Mouse (Mus musculus) embryo, embryonic 10 days (tissue): Measurements from ENCODE around the gene Zfp534.
"Not testable (repeated sequence)": the region's sequence is repeated elsewhere in the genome, so short reads cannot be mapped to it uniquely, and the experiment has no call there.

Experiments
- DNase-seq: peaks from one replicate; pipeline ENCODE4 v3.0.0-alpha.2; 2015; ENCODE audit warnings: low spot score

Zfp534 gene

DNA sequence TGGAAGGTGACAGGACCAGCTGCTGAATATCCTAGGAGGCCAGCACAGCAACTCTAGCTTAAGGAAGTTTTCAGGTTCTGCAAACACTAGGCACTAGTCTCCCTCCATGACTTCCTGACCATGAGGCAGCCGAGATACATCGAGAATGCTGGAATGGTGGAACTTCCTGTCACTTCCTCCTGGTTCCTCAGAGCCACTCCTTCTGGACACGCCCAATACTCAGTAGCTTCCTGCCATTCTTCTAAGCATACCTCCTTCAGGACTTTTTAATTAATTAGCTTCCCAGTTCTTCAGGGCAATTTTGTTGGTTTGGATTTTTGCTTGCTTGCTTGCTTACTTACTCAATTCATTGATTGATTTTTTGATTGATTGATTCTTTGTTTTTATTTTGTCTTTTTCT, at the start of gene Zfp534:
TSS of gene Zfp534 (minus strand) at position 101 of the 400 bp plus-strand sequence.
- not testable (repeated sequence) for DNase-seq

DNA sequence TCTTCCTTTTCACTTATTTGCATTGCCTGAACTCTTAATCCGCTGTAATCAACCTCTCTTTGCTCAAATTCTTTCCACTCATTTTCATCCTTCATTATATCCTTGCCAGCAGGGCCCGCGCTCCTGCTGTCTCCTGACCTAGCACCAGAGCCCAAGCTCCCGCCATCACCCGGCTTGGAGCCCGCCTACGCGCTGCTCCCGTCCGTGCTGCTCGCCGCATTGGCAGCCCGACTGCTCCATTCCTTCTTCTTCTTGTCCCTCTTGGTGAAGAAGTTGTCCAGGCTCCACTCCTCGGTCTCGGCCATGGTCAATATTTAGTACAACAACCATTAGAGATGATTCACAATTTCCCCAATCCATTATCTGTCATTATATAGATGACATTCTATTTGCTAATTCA, 43.9 kb upstream of the Zfp534 start:
- not testable (repeated sequence) for DNase-seq

DNA sequence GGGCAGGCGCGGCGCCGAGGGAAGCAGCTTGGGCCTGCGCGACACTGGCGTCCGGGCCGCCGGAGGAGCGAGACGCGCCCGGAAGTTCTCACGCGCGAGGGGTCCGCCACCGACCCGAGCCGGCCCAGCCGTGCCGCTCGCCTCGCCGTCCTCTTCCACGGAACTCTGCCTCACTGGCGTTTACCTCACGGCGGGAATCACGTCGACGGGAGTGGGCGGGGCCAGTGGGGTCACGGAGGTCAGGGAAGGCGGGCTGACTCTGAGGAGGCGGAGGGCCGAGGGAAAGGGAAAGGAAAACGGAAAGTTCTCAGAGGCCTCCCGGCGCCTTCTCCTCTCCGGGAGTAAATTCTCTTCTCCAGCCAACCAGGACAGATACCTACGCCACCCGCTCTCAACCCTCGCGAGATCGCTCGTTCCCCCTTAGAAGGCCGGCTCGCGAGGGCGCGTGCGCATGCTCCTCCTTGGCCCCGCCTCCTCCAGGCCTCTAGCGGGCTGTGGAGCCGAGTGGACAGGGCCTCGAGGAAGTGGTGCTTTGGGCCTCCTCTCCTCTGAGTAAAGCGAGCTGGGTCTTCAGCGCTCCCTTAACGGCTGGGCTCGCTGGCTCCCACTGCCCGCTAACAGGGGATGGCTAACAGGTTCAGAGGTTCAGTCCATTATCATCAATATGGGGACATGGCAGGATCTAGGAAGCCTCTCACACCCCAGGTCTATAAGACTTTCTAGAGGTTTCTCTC, 36.5 kb upstream of the Zfp534 start:
- peak; percentile 17 for DNase-seq

DNA sequence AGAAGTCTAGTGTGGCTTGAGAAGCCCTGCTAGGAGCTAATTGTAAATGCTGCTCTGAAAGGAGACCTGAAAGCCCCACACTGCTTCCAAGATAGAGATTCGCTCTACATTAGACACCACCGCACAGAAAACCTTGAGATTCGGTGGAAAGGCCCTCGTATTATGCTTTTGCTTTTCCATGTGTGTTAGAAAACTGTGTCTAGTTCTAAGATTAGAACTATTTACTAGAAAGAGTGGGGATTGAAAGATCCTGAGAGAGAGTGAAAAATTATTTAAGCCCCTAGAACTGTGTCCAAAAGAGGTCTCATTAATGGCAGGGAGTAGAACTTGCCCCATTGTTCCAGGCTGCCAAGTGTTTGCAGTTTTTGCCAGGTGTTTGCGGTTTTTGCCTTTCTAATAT, 47.1 kb downstream of the Zfp534 start:
- not testable (repeated sequence) for DNase-seq

DNA sequence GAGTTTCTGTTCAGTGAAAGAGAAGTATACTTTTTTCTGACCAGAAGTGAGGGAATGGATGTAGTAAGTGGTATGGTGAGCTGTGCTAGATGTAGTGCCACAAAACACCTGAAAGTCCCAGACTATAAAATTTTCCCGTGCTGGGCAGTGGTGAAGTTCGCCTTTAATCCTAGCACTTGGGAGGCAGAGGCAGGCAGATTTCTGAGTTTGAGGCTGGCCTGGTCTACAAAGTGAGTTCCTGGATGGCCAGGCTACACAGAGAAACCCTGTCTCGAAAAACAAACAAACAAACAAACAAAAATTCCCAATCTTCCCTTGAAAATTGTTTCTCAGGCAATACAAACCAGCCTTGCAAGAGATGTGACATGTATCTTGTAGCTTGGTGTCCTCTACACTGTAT, 54.9 kb downstream of the Zfp534 start:
- not testable (repeated sequence) for DNase-seq

DNA sequence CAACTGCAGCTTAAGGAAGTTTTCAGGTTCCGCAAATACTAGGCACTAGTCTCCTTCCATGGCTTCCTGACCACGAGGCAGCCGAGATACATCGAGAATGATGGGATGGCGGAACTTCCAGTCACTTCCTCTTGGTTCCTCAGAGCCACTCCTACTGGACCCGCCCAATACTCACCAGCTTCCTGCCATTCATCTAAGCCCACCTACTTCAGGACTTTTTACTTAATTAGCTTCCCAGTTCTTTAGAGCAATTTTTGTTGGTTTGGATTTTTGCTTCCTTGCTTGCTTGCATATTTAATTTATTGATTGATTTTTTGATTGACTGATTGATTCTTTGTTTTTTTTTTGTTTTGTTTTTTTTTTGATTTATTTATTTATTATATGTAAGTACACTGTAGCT, 59.9 kb downstream of the Zfp534 start, which contains the start of gene Zfp979:
TSS of gene Zfp979 (minus strand) at position 101 of the 400 bp plus-strand sequence.
- not testable (repeated sequence) for DNase-seq

DNA sequence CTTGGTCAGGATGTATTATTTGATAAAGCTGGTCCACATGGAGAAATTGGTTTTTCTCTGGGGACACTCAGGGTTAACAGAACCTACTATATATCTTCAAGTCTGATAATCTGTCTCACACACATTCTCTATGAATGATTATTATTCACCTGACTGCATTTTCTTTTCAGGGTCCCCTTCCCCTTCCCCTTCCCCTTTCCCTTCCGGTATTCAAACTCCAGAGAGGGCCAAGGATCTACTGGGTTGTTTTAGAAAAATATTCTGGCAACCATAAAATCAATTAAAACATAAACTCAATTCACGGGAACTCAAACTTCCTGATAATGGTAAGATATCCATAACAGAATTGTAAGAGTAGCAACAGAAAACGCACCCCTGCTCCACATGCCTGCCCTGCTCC, 60.4 kb downstream of the Zfp534 start:
- DNase-seq = not testable (repeated sequence)

DNA sequence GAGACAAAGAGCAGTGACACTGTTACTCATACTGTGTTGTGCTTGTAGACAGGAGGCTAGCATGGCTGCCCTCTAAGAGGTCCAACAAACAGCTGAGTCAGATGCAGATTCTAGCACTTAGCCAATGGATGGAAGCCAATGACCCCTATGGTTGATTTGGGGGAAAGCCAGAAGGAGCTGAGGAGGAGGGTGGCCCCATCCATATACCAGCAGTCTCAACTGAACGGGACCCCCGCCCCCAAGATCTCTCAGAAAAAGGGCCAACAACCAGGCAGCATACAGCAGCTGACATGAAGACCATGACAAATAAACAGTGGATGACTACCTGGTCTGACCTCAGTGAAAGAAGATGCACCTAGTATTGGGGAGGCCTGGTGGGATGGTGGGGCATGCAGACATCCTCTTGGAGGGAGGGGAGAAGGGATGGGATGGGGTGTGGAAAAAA, 68.5 kb downstream of the Zfp534 start:
- not testable (repeated sequence) for DNase-seq
